Comparison of ENCODE assay signal across 20 mouse cellular contexts in genomic region chr4:119498319-119498848, GRCm38 (mm10). TPM values are rescaled to one million over a fixed set of nuclear protein-coding genes. Genes with fewer than 3 reads are reported as not detected.
DNase-seq lines count a peak whose midpoint lies in the region; ATAC-seq and TF ChIP-seq lines count a peak whose summit lies in the region.
"Had no signal": no experiment of that assay in that cellular context is flagged by ENCODE, and none has a peak within 500 bp of the region (broad histone marks: within the 10 kb centered on the region; RNA-seq: fewer than 3 reads in every experiment).

No protein-coding gene starts in this region.

- DNase-seq in ES-E14 (ENCODE audit: low read depth, low spot score): peak; percentile 73
- peak; percentile 88 for DNase-seq in ZHBTc4 (ENCODE audit: low read depth, low spot score)
- no peak for DNase-seq in left cerebral cortex, postnatal 10 days (ENCODE audit: extremely low spot score in 1 of 2, low spot score in 2 of 2)
- DNase-seq: adrenal gland, adult 2 months; adrenal gland, postnatal 10 days; adrenal gland, postnatal 25 days; B cell, adult 2 months; cerebellum, adult 11 months; cerebellum, adult 18-20 months; cerebellum, adult 8-10 months; cerebellum, adult 9-11 months; cerebellum, postnatal 25 days had no signal

- in situ Hi-C loops in ES-E14 (cut with MboI; ENCODE audit: low sequenced_read_pairs in 2 of 2, unreplicated experiment in 2 of 2): no loop called here

- intact Hi-C loops in left cerebral cortex, postnatal 10 days (cut with DNase I): no loop called here

- H3K36me3 ChIP-seq in E14TG2a.4 (ENCODE audit: insufficient read depth, low read length) (no peaks in the 10 kb centered on the region), ES-E14 (ENCODE audit: control insufficient read depth, insufficient read depth, low read length, poor library complexity, severe bottlenecking) (no peaks in the 10 kb centered on the region)
- no peaks in the 10 kb centered on the region for H3K36me3 ChIP-seq in midbrain, embryonic 16.5 days (ENCODE audit: control insufficient read depth, insufficient read depth, low read length)
- H3K36me3 ChIP-seq: embryonic facial prominence, embryonic 10.5 days; embryonic facial prominence, embryonic 12.5 days had no signal

- no peak overlapping the region for H3K9ac ChIP-seq in ES-E14 (ENCODE audit: insufficient read depth, low read depth, low read length, poor library complexity, severe bottlenecking)
- no peak overlapping the region for H3K9ac ChIP-seq in midbrain, embryonic 16.5 days (ENCODE audit: low read depth, low read length)
- H3K9ac ChIP-seq: embryonic facial prominence, embryonic 12.5 days; forebrain, embryonic 13.5 days had no signal

- no peak overlapping the region for H3K27ac ChIP-seq in ES-E14 (ENCODE audit: insufficient read depth, low read depth, low read length, poor library complexity, severe bottlenecking)
- no peak overlapping the region for H3K27ac ChIP-seq in midbrain, embryonic 16.5 days (ENCODE audit: low read length)
- H3K27ac ChIP-seq: embryonic facial prominence, embryonic 10.5 days; embryonic facial prominence, embryonic 12.5 days; forebrain, embryonic 13.5 days had no signal

- H3K4me1 ChIP-seq in E14TG2a.4 (replicated peaks; ENCODE audit: low read depth, low read length) (peaks cover 33% of the 10 kb centered on the region), ES-E14 (ENCODE audit: control insufficient read depth in 2 of 2, insufficient read depth in 2 of 2, low read length in 2 of 2, poor library complexity in 1 of 2) (peaks cover 0 to 6% of the 10 kb centered on the region in 2 experiments; a peak in 2 of 4 replicates)
- no peaks in the 10 kb centered on the region for H3K4me1 ChIP-seq in midbrain, embryonic 16.5 days (ENCODE audit: control insufficient read depth, insufficient read depth, low read length)
- H3K4me1 ChIP-seq: embryonic facial prominence, embryonic 10.5 days; embryonic facial prominence, embryonic 12.5 days; forebrain, embryonic 13.5 days had no signal

- TF ChIP-seq CTCF in E14TG2a.4 (conservative IDR thresholded peaks at IDR 0.05; ENCODE audit: low read length): no peak

- H3K27me3 ChIP-seq in E14TG2a.4 (ENCODE audit: insufficient read depth, low read length): peaks cover 87% of the 10 kb centered on the region
- H3K27me3 ChIP-seq in midbrain, embryonic 16.5 days (ENCODE audit: control insufficient read depth, insufficient read depth, low read depth, low read length): no peaks in the 10 kb centered on the region; the same call in 1 of the 2 replicates

- H3K9me3 ChIP-seq in E14TG2a.4 (ENCODE audit: low read length): no peaks in the 10 kb centered on the region
- no peaks in the 10 kb centered on the region for H3K9me3 ChIP-seq in ES-E14 (ENCODE audit: control insufficient read depth, insufficient read depth, low read depth, low read length)
- H3K9me3 ChIP-seq in midbrain, embryonic 16.5 days (replicated peaks; ENCODE audit: control insufficient read depth, low read length, poor library complexity, severe bottlenecking): no peaks in the 10 kb centered on the region
- H3K9me3 ChIP-seq: embryonic facial prominence, embryonic 10.5 days; embryonic facial prominence, embryonic 12.5 days; forebrain, embryonic 13.5 days had no signal

- H3K4me2 ChIP-seq in midbrain, embryonic 16.5 days (ENCODE audit: low read length): no peak overlapping the region
- H3K4me2 ChIP-seq: embryonic facial prominence, embryonic 12.5 days; forebrain, embryonic 13.5 days had no signal

- ATAC-seq in midbrain, embryonic 16.5 days: no peak
- ATAC-seq: CD4-positive, CD25-positive, alpha-beta regulatory T cell, adult 4 months; forebrain, embryonic 13.5 days; forebrain, embryonic 16.5 days had no signal

- H3K4me3 ChIP-seq in E14TG2a.4 (replicated peaks; ENCODE audit: low read length) (0 out of 2 replicates have a peak overlapping the region, but pooled peaks have one; percentile 8), ES-E14 (ENCODE audit: insufficient read depth in 1 of 2, low read depth in 1 of 2, low read length in 2 of 2, poor library complexity in 1 of 2, severe bottlenecking in 1 of 2) (no peak overlapping the region)
- H3K4me3 ChIP-seq in midbrain, embryonic 16.5 days (ENCODE audit: low read depth, low read length): no peak overlapping the region
- H3K4me3 ChIP-seq: embryonic facial prominence, embryonic 10.5 days; embryonic facial prominence, embryonic 12.5 days; forebrain, embryonic 13.5 days had no signal

- 73% methylated on average over 5 of the region's 5 CpGs for whole genome bisulfite sequencing in midbrain, embryonic 16.5 days

TF ChIP-seq in ES-E14, 5 proteins besides CTCF, POLR2A, EP300 and RAD21:
- TF ChIP-seq ZC3H11A (IDR thresholded peaks at IDR 0.05; ENCODE audit: borderline replicate concordance, low read depth, low read length): no peak
- no peak for TF ChIP-seq ZNF384 (IDR thresholded peaks at IDR 0.05; ENCODE audit: low read depth, low read length)
- TF ChIP-seq CHD2 (IDR thresholded peaks at IDR 0.05; ENCODE audit: low read depth, low read length): no peak
- peak; percentile 93 for TF ChIP-seq MAFK (IDR thresholded peaks at IDR 0.05; ENCODE audit: insufficient read depth, low read depth, low read length)

RNA-seq across cellular contexts. Expression of gene Rimkla, which starts 6.0 kb away (rescaled TPM):
- 1.1 and 1.5 TPM in 2 replicates for total RNA-seq in ES-E14 (2012; rRNA removed)
- total RNA-seq in left cerebral cortex, postnatal 10 days (2021): 10 to 100 TPM; 20.8 to 21.8 TPM
- 27.2 and 29.0 TPM in 2 replicates for polyA plus RNA-seq in midbrain, embryonic 16.5 days (2015; fragmentation: Nextera tagmentation; extraction: Ambion mirVana)
- total RNA-seq: MEL had no signal

RNA-seq across cellular contexts. Expression of gene Foxj3, which starts 38.4 kb away (rescaled TPM):
- total RNA-seq in ES-E14 (2012; rRNA removed): 17.4 and 17.7 TPM in 2 replicates
- total RNA-seq in left cerebral cortex, postnatal 10 days (2021): 10 to 100 TPM; 59.6 to 73.9 TPM
- 36.7 and 42.8 TPM in 2 replicates for polyA plus RNA-seq in midbrain, embryonic 16.5 days (2015; fragmentation: Nextera tagmentation; extraction: Ambion mirVana)

RNA-seq across cellular contexts. Expression of gene Frg2f1, which starts 40.9 kb away (rescaled TPM):
- 3.1 and 5.2 TPM in 2 replicates for total RNA-seq in ES-E14 (2012; rRNA removed)
- total RNA-seq in left cerebral cortex, postnatal 10 days (2021): 10 to 100 TPM; 25.9 to 26.2 TPM
- 8.9 and 11.2 TPM in 2 replicates for polyA plus RNA-seq in midbrain, embryonic 16.5 days (2015; fragmentation: Nextera tagmentation; extraction: Ambion mirVana)

Comparison
In these comparisons a context has a peak if more than half of its experiments do, and no peak if none do; other contexts are left out.
1. DNase-seq: peak in ES-E14 (single experiment) and ZHBTc4 (single experiment); none in left cerebral cortex, postnatal 10 days (0 of 2).